Mouse (Mus musculus): ENCODE data around the gene Atg4c.
A peak's percentile ranks its signal among the peaks of the same experiment; 100 is the strongest.

DNA sequence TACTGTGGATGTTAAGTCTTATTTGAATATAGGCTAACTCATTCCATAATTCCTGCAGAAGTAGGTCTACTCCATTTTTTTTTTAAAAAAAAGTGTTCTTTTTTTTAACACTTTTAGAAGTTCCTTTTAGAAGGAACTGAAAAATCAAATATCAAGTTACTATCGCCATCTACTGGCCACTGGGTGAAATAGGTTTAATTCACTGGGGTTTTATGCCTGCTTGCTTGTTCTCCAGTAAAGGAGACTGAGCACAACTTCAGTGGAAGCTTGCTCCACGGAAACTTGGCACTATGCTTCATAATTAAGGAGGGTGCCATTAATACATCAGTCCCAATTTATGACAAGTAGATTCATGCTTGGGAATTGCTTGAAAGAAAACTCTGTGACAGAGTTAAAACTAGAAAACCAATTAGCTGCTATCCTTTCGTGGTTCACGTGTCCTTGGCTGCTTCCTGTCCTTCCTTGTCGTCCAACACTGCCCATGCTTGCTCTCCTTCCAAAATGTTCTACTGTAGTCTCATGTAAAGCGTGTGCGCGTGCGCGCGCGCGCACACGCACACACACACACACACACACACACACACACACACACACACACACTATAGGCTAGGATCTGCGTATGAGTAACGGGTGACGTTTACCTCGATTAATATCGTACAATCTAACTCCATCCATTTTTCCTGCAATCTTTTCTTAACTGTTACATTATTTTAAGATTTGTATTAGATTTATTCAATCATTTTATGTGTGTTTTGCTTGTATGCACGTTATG is 10.9 kb upstream of the Atg4c start:
- peak; percentile 54 for TF ChIP-seq CTCF (IDR thresholded peaks at IDR 0.05; ENCODE audit: low read depth)
- TF ChIP-seq EP300 (IDR thresholded peaks at IDR 0.05; ENCODE audit: low read depth), result no peak
